Mouse (Mus musculus): ENCODE measurements around the gene Emd.
"Not testable (repeated sequence)": the region's sequence is repeated elsewhere in the genome, so short reads cannot be mapped to it uniquely, and the experiment has no call there.

The Emd gene

GRCm38 (mm10) chrX:74254153-74254887 is at the start of gene Emd:
Gene Emd, plus strand, starts transcription at chrX:74254687.
- DNase-seq (ENCODE audit: extremely low spot score, low read depth, low spot score), result no peak

DNA sequence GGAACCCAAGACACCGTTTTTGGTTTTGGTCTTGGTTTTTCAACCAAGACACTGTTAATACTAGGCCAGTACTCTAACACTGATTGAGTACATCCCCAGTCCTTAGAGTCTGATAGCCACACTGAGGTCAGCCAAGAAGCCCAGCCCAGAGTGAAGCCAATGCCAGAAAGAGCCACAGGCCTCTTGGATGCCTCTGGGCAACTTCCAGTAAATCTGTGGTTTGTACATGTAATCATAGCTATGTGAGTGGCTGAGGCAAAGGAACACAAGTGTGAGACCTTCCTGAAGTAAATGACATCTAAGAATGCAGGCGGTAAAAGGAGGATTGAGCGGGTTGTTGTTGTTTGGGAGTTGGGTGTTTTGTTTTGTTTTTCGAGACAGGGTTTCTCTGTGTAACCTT is 36.0 kb upstream of the Emd start:
- DNase-seq (ENCODE audit: extremely low spot score, low read depth, low spot score), result no peak

- no peak for DNase-seq (ENCODE audit: extremely low spot score, low read depth, low spot score)
Measured at GRCm38 (mm10) chrX:74219449-74219848, 35.0 kb upstream of the Emd start.

DNA sequence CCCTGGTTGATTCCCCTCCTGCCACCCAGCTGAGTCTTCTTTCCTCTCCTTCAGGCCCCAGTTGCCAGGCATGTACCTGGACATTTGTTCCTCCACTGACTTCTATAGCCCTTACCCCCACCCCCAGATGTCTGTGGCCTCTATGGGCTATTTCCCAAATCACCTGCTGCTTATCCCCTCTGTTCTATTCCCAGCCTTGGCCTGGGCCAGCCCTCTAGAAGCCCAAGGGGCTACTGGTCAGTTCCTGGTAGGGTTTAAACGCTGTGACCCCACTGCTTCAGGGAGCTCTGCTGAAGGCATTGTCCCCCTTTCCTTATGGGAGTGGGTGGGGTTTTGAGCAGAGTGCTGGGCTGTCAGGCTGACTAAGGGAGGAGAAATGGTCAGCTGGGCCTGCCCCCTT is 34.4 kb upstream of the Emd start:
- not testable (repeated sequence) for DNase-seq (ENCODE audit: extremely low spot score, low read depth, low spot score)

DNA sequence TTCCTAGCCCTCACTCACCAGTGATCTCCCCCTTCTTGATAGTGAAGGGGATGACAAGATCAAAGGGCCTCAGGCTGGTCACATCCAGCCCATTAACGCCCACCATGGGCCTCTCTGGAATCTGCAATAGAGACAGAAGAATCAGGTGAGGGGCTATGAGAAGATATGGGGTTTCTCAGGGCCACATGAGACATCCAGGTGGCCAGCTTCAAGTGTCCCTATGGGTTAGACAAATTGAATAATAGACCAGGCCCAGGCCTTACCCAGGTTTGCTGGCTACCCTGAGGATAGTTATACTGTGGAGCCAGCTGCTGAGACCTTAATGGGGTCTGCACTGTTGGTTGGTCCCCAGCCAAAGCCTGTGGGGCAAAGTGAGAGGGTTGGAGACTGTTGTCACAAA is 24.4 kb upstream of the Emd start:
- DNase-seq (ENCODE audit: extremely low spot score, low read depth, low spot score), result no peak

DNA sequence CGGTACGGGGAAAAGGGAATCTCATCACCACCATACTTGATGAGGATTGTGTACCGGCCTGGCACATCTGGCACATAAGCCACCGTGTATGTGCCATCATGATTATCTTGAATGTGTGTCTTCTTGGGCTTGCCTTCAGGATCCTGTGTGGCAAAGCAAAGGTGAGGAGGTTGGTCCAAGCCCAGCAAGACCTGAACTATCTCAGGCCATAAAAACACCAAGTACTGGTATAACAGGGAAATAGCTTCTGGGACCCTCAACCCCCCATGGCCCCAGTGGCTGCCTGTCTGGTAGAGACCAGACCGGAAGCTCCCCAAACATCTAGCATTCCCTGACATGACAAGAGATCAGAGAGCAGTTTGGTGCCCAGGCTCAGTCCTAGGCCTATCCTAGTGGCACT is 21.3 kb upstream of the Emd start:
- no peak for DNase-seq (ENCODE audit: extremely low spot score, low read depth, low spot score)

- DNase-seq (ENCODE audit: extremely low spot score, low read depth, low spot score), result no peak
Measured at GRCm38 (mm10) chrX:74240332-74240731, 14.2 kb upstream of the Emd start.

GRCm38 (mm10) chrX:74243396-74243795 is 11.1 kb upstream of the Emd start:
- no peak for DNase-seq (ENCODE audit: extremely low spot score, low read depth, low spot score)

GRCm38 (mm10) chrX:74243807-74244206 is 10.7 kb upstream of the Emd start:
- no peak for DNase-seq (ENCODE audit: extremely low spot score, low read depth, low spot score)

DNA sequence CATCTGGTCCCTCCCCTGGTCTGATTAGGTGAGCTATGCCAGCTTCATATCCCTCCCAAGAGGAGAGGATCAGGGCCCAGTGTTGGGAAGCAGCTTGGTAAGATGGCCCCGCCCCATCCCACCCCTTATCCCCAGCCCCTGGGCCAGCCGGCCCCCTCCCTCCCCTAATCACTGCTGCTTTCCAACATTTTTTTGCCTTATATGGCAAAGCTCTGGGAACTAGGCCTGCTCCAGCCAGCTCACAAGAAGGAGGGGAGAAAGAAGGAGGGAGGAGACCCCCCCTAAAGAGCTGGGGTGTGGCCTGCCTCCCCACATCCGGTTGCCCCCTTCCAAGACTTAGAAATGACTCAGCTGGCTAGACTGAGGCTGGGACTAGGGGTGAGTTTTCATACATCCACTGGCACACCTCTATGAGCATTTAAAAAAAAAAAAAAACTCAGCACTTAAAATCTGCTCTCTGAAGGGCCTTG is 9.8 kb upstream of the Emd start:
- DNase-seq (ENCODE audit: extremely low spot score, low read depth, low spot score), result no peak

- DNase-seq (ENCODE audit: extremely low spot score, low read depth, low spot score), result no peak
Measured at GRCm38 (mm10) chrX:74245107-74245506, 9.4 kb upstream of the Emd start.

- no peak for DNase-seq (ENCODE audit: extremely low spot score, low read depth, low spot score)
Measured at GRCm38 (mm10) chrX:74245687-74246086, 8.8 kb upstream of the Emd start.

DNA sequence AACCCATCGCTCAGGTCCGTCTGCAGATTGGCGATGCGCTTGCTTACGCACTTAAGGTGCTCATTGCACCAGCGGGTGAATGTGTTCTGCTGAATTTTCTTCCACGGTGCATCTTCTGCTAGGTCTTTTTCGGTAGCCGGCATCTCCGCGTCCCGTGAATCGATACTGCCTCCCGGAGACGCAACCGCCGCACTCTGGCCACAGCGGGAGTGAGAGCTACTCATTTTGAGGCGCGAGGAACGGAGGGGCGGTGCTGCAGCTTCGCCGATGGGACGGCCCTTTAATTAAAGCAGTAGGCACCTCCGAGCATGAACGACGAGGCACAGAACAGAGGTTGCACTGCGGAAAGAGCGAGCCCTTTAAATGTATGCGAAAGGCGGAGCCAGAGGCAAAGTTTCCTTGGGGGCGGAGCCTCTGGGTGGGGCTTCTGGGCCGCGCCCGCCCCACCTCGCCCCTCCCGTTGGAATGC is 8.2 kb upstream of the Emd start:
- DNase-seq (ENCODE audit: extremely low spot score, low read depth, low spot score), result no peak

DNA sequence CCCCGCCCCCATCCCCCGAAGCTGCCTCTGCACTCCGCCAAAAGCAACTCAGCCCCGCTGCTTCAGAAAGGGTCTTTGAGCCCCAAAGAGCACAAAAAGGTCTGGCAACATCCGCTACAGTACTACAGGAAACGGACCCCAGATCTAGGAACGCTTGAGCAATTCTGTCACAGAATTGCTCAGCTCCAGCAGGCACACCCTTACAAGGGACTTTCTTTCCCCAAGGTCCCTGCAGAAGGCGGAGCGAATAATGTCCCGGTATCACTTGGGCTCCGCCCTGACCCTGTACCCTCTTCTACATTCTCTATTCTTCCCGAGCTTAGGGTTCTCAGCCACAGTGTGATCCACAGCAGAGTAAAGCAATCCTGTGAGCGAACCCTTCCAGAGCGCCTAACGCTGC is 7.8 kb upstream of the Emd start:
- DNase-seq (ENCODE audit: extremely low spot score, low read depth, low spot score), result no peak

DNA sequence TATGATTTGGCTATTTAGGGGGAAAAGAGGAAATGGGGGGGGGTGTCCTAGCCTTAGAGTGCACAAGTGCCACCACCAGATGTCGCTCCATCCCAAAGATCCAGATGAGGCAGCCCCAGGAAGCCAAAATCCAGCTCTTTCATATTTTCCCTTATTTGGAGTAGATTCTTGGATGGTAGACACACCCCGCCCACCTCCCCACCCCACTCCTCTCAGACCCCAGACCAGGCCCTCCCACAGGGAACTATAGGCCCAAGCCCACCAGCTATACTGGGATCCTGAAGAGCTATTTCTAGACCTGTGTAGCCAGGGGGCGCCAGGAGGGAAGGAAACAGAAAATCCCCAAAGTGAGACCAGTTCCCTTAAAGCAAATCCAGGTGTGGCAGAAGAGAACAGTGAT is 5.8 kb upstream of the Emd start:
- DNase-seq (ENCODE audit: extremely low spot score, low read depth, low spot score), result no peak

DNA sequence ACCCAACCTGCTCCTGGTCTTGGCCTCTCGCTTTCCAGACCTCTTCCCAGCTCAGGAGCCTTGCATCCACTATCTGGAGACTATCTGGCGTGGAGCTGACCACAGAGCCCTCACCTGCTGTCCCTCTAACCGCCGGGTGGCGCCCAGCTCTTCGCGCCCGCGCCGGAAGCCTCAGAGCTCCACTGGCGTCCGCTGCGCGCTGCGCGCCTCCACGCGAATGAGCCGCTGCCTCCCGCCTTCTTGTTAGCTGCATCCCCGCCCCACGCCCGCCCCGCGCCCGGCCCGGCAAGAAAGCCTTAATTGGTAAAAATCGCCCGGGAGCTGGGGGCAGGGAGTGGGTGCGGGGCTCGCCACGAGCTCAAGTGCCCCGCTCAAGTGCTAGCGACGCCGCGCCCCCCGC is 4.9 kb upstream of the Emd start, which contains the start of gene Flna:
TSS of gene Flna (minus strand) at position 206 of the 400 bp plus-strand sequence.
- no peak for DNase-seq (ENCODE audit: extremely low spot score, low read depth, low spot score)

GRCm38 (mm10) chrX:74254888-74255565 is 540 bp downstream of the Emd start:
- no peak for DNase-seq (ENCODE audit: extremely low spot score, low read depth, low spot score)

DNA sequence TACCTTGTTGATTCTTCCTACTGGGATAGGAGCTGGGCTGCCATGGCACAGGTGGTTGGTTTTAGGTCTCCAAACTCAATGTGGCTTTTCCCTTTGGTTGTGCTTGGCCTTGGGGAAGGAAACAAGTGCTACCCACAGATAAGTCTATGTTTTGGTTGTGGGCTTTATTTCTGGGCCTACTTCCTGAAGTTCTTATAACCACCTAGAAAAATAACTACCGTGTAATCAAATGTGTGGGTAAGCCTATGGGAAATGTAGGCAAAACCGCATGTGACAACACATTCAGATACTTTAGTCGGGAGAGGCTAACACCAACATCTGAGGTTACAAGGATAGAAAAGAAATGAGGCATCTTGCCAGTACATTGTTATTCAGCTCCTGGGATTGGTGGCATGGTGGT is 3.3 kb downstream of the Emd start:
- no peak for DNase-seq (ENCODE audit: extremely low spot score, low read depth, low spot score)

- DNase-seq (ENCODE audit: extremely low spot score, low read depth, low spot score), result no peak
Measured at GRCm38 (mm10) chrX:74269736-74270061, 15.2 kb downstream of the Emd start.

DNA sequence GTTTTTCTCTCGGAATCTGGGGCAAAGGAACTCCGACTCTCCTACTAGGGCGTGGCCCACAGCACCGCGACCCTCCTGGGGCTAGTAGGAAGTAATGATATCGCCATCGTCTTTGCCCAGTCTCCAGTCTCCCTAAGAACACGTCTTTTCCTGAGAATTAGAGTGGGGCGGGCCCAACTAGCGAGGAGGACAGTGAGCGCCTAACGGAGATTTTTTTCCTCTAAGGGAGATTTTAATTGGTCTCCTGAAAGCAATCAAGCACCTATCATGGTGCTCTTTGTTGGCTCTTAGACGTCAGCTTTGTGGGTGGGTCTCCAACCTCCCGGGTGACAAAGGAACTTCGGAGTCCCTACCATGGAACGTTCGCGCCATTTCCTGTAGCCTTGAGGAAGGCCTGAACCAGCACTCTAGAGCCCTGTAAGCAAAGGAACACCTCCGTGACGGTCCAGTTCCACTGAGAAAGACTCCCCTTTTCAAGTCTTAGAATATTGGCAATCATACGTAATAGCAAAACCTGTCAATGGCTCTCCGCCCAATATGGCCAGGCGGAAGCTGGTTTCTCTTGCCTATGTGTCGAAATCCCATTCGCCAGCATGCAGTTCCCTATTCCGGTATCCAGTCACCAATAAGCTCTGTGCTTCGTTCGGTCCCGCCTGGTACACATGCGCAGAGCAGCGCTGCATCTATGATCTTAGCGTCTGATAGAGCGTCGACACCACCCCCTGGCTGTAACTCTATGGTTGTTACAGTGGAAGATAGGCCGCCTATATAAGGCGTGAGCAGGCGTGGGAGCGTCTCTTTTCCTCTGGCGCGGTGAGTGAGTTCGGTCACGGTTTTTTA is 15.8 kb downstream of the Emd start, which contains the start of gene Rpl10:
TSS of gene Rpl10 (plus strand) at position 751 of the 840 bp plus-strand sequence.
- DNase-seq (ENCODE audit: extremely low spot score, low read depth, low spot score), result peak; percentile 96

DNA sequence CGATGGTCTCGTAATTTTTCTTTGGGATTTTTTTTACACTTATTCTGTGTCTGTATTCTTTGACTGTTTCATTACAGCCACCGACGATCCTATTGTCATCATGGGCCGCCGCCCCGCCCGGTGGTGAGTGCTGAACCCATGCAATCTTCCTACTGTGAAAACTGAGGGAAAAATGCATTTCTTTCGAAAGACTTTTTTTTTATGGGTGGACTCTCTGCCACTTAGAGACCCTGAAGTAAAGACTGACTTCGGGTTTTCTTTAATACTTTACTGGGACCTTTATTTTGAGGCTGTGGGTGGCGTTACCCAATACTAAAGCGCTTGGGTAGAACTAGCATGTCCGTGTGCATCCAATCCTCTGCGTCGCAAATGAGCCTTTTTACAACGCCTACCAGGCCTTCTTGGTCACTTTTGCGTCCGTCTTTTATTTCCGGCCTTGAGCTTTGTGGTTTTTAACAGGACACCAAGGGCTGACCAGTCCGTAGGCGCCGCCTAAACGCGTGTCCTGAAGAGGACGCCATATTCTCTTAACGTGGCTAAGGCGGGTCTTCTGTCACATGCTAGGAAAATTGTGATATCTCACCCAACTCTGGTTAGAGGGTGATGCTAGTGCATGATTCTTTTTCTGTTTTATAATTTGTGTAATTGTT is 16.5 kb downstream of the Emd start:
- no peak for DNase-seq (ENCODE audit: extremely low spot score, low read depth, low spot score)
